Mouse (Mus musculus): ENCODE measurements around the gene Efcab3.

GRCm38 (mm10) chr11:105164516-105165510, 101.4 kb downstream of the Efcab3 start:
- no peak for TF ChIP-seq CTCF (IDR thresholded peaks at IDR 0.05; ENCODE audit: low read depth, low read length)
- TF ChIP-seq POLR2A (IDR thresholded peaks at IDR 0.05; ENCODE audit: borderline replicate concordance, low read depth, low read length) = no peak
